Mouse (Mus musculus): ENCODE measurements at regions not wholly inside any gene's neighbourhood (a gene's known extent, or its start where the extent isn't known, plus 50 kb on each side); places are given as distances from the start of the nearest gene placed in this dataset.

- no peak for DNase-seq (ENCODE audit: low read depth, low spot score)
These were observed 133.2 kb downstream of the Lpin1 start for GRCm38 (mm10) chr12:16477572-16477971.

- no peak for DNase-seq (ENCODE audit: low read depth, low spot score)
These were observed 136.2 kb downstream of the Lpin1 start for GRCm38 (mm10) chr12:16474361-16475080.

- DNase-seq (ENCODE audit: low read depth, low spot score): no peak
These were observed 153.3 kb downstream of the Lpin1 start for GRCm38 (mm10) chr12:16457419-16457818.

GRCm38 (mm10) chr12:16450771-16451435 lies 159.9 kb downstream of the Lpin1 start:
- no peak for DNase-seq (ENCODE audit: low read depth, low spot score)

GRCm38 (mm10) chr12:16438717-16439116 lies 172.0 kb downstream of the Lpin1 start:
- DNase-seq (ENCODE audit: low read depth, low spot score): no peak

GRCm38 (mm10) chr12:16436961-16437360 lies 173.8 kb downstream of the Lpin1 start:
- DNase-seq (ENCODE audit: low read depth, low spot score): no peak

GRCm38 (mm10) chr12:16436255-16436654 lies 174.5 kb downstream of the Lpin1 start:
- DNase-seq (ENCODE audit: low read depth, low spot score): no peak

- no peak for DNase-seq (ENCODE audit: low read depth, low spot score)
These were observed 176.0 kb downstream of the Lpin1 start for GRCm38 (mm10) chr12:16434739-16435138.

GRCm38 (mm10) chr12:16434225-16434624 lies 176.5 kb downstream of the Lpin1 start:
- DNase-seq (ENCODE audit: low read depth, low spot score): no peak

- no peak for DNase-seq (ENCODE audit: low read depth, low spot score)
These were observed 184.8 kb downstream of the Lpin1 start for GRCm38 (mm10) chr12:16425980-16426379.

- no peak for DNase-seq (ENCODE audit: low read depth, low spot score)
These were observed 186.2 kb downstream of the Lpin1 start for GRCm38 (mm10) chr12:16424526-16424925.

- no peak for DNase-seq (ENCODE audit: low read depth, low spot score)
These were observed 215.0 kb downstream of the Lpin1 start for GRCm38 (mm10) chr12:16395720-16396119.

- DNase-seq (ENCODE audit: low read depth, low spot score): no peak
These were observed 217.9 kb downstream of the Lpin1 start for GRCm38 (mm10) chr12:16392851-16393250.

GRCm38 (mm10) chr12:16391630-16392269 lies 219.0 kb downstream of the Lpin1 start:
- DNase-seq (ENCODE audit: low read depth, low spot score): no peak

GRCm38 (mm10) chr12:16391163-16391562 lies 219.6 kb downstream of the Lpin1 start:
- DNase-seq (ENCODE audit: low read depth, low spot score): no peak

GRCm38 (mm10) chr12:16387035-16387434 lies 223.7 kb downstream of the Lpin1 start:
- DNase-seq (ENCODE audit: low read depth, low spot score): no peak

- no peak for DNase-seq (ENCODE audit: low read depth, low spot score)
These were observed 226.4 kb downstream of the Lpin1 start for GRCm38 (mm10) chr12:16384396-16384795.

- no peak for DNase-seq (ENCODE audit: low read depth, low spot score)
These were observed 227.2 kb downstream of the Lpin1 start for GRCm38 (mm10) chr12:16383499-16383935.

GRCm38 (mm10) chr12:16382417-16382988 lies 228.3 kb downstream of the Lpin1 start:
- no peak for DNase-seq (ENCODE audit: low read depth, low spot score)

- DNase-seq (ENCODE audit: low read depth, low spot score): no peak
These were observed 229.7 kb downstream of the Lpin1 start for GRCm38 (mm10) chr12:16381026-16381425.

- DNase-seq (ENCODE audit: low read depth, low spot score): no peak
These were observed 230.4 kb downstream of the Lpin1 start for GRCm38 (mm10) chr12:16380346-16380745.

GRCm38 (mm10) chr12:16379415-16379814 lies 231.4 kb downstream of the Lpin1 start:
- no peak for DNase-seq (ENCODE audit: low read depth, low spot score)

All from R1 (cell line).